Mouse (Mus musculus): Measurements from ENCODE around the gene Pdp2.

The Pdp2 gene

GRCm38 (mm10) chr8:104630981-104631663, 39.9 kb downstream of the Pdp2 start, which contains the start of gene Rrad:
TSS of gene Rrad (minus strand) at chr8:104631327.
- peak; percentile 76 to 77 for DNase-seq (ENCODE audit: inconsistent age in 2 of 2, low spot score in 1 of 2)

GRCm38 (mm10) chr8:104631975-104632374, 40.7 kb downstream of the Pdp2 start:
- peak in 1 of 2 experiments; percentile 45 for DNase-seq (ENCODE audit: inconsistent age in 2 of 2, low spot score in 1 of 2)

- no peak for DNase-seq (ENCODE audit: inconsistent age in 2 of 2, low spot score in 1 of 2)
Measured at GRCm38 (mm10) chr8:104632486-104632885, 41.2 kb downstream of the Pdp2 start.

GRCm38 (mm10) chr8:104633156-104633744, 42.0 kb downstream of the Pdp2 start:
- peak; percentile 54 to 78 for DNase-seq (ENCODE audit: inconsistent age in 2 of 2, low spot score in 1 of 2)

GRCm38 (mm10) chr8:104635004-104635710, 43.9 kb downstream of the Pdp2 start:
- peak; percentile 56 to 58 for DNase-seq (ENCODE audit: inconsistent age in 2 of 2, low spot score in 1 of 2)

- no peak for DNase-seq (ENCODE audit: inconsistent age in 2 of 2, low spot score in 1 of 2)
Measured at GRCm38 (mm10) chr8:104638010-104638409, 46.8 kb downstream of the Pdp2 start.

- peak in 1 of 2 experiments; percentile 16 for DNase-seq (ENCODE audit: inconsistent age in 2 of 2, low spot score in 1 of 2)
Measured at GRCm38 (mm10) chr8:104640241-104640640, 49.0 kb downstream of the Pdp2 start.

GRCm38 (mm10) chr8:104640831-104641370, 49.6 kb downstream of the Pdp2 start:
- DNase-seq (ENCODE audit: inconsistent age in 2 of 2, low spot score in 1 of 2) = peak in 1 of 2 experiments; percentile 33

GRCm38 (mm10) chr8:104641426-104642323, 50.4 kb downstream of the Pdp2 start, which contains the start of gene Ciao2b:
TSS of gene Ciao2b (minus strand) at chr8:104641965.
- peak; percentile 92 to 97 for DNase-seq (ENCODE audit: inconsistent age in 2 of 2, low spot score in 1 of 2)

GRCm38 (mm10) chr8:104642324-104642654, 51.0 kb downstream of the Pdp2 start:
- DNase-seq (ENCODE audit: inconsistent age in 2 of 2, low spot score in 1 of 2) = no peak

- DNase-seq (ENCODE audit: inconsistent age in 2 of 2, low spot score in 1 of 2) = peak in 1 of 2 experiments; percentile 17
Measured at GRCm38 (mm10) chr8:104644187-104644586, 52.9 kb downstream of the Pdp2 start.
